Mouse (Mus musculus) forebrain, postnatal 0 days (tissue): ENCODE data around the gene Ubac2. TPM values are rescaled to one million over a fixed set of nuclear protein-coding genes. Genes with fewer than 3 reads are reported as not detected.

ENCODE experiments used
- ATAC-seq: fragments of 200-750 bp; cut with Nextera tagmentation; 2 replicates; pipeline ENCODE4 v1.8.0; 2017; ENCODE audit warnings: mild to moderate bottlenecking, moderate library complexity
- DNase-seq: peaks from one replicate; pipeline ENCODE4 v3.0.0-alpha.2; 2015
- H3K27ac ChIP-seq: fragments of 300-500 bp; sonication (generic); 2 replicates; pipeline ENCODE4 v1.5.1; 2014; ENCODE audit warnings: low read depth, mild to moderate bottlenecking, antibody characterized with exemption, low read length, moderate library complexity, mixed read lengths
- H3K27me3 ChIP-seq: fragments of 300-500 bp; sonication (generic); 2 replicates; pipeline ENCODE4 v1.6.1; 2014; ENCODE audit warnings: mild to moderate bottlenecking, low read length, mixed read lengths; ENCODE audit not compliant: insufficient read depth
- H3K36me3 ChIP-seq: fragments of 300-500 bp; sonication (generic); 2 replicates; pipeline ENCODE4 v1.6.1; 2014; ENCODE audit warnings: mild to moderate bottlenecking, moderate library complexity; ENCODE audit not compliant: insufficient read depth
- H3K4me1 ChIP-seq: fragments of 300-500 bp; sonication (generic); 2 replicates; pipeline ENCODE4 v1.6.1; 2014; ENCODE audit warnings: antibody characterized with exemption; ENCODE audit not compliant: insufficient read depth
- H3K4me2 ChIP-seq: fragments of 300-500 bp; sonication (generic); 2 replicates; pipeline ENCODE4 v1.6.1; 2014; ENCODE audit warnings: low read depth, mild to moderate bottlenecking, moderate library complexity
- H3K4me3 ChIP-seq: fragments of 300-500 bp; sonication (generic); 2 replicates; pipeline ENCODE4 v1.5.1; 2014; ENCODE audit warnings: low read depth, low read length, mixed read lengths
- H3K9ac ChIP-seq: fragments of 300-500 bp; sonication (generic); 2 replicates; pipeline ENCODE4 v1.6.1; 2014; ENCODE audit warnings: mild to moderate bottlenecking
- H3K9me3 ChIP-seq: fragments of 300-500 bp; sonication (generic); 2 replicates; pipeline ENCODE4 v1.6.1; 2016; ENCODE audit warnings: low read length
- CTCF ChIP-seq: sonication (generic); IDR thresholded peaks from 2 replicates; pipeline ENCODE4 v1.5.1; 2016; ENCODE audit warnings: antibody characterized with exemption, control low read depth, low read depth
- WGBS: fragments of 180-500 bp; shearing (Covaris S2); extraction: QIAGEN DNeasy Blood & Tissue Kit; methylation state at CpG from one replicate; pipeline ENCODE4 v1.1.7; 2014; 5-methylcytosine and 5-hydroxymethylcytosine counted together
- polyA plus RNA-seq: library from polyadenylated mRNA; unstranded; fragments of >200 nt; fragmentation: Nextera tagmentation; extraction: Ambion mirVana; gene quantifications from 2 replicates; pipeline ENCODE4 v1.2.1, GENCODE M21; 2015
- total RNA-seq: library from RNA; depleted of rRNA; stranded (reverse); fragments of >200 nt; gene quantifications from 2 replicates; pipeline ENCODE4 v1.2.3, GENCODE M21; 2014

Ubac2 gene
- total and polyA plus RNA-seq, 2 experiments from 2014 or later: 41.9 to 52.6 TPM

DNA sequence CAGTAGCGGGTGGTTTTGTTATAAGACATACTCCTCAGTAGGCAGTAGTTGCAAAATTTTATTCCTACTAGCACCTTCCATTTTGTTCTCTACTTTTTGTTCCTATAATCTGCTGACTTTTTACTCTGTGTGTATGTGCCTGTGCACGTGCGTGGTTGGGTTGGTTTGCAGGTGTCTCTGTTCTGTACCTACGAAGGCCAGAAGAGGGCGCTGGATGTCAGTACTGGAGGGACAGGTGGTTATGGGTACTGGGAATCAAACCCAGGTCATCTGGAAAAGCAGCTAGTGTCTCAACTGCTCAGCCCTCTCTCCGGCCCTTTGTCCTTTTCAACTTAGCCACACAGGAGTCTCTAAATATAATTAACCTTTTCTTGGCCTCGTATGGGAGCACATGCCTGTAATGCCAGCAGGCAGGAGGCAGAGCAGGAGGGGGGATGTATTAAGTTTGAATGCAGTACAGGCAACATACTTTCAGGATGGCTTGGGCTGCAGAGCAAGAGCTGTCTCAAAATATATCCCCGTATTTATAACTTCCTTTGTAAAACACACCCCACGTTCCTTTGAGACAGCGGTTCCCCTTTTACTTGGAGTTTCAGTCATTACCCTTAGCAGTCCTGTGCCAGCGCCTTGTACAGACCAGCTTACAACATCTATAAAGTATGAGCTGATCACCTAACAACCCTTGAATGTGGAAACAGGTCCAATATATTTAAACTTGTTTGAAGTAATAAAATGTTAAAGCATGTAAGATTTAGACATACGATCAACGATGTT is 160.6 kb downstream of the Ubac2 start:
- H3K27ac ChIP-seq: no peak overlapping the region
- H3K4me1 ChIP-seq: no peaks in the 10 kb centered on the region
- no peaks in the 10 kb centered on the region for H3K9me3 ChIP-seq
- ATAC-seq (no peak), DNase-seq (no peak)
- H3K9ac ChIP-seq: no peak overlapping the region
- WGBS: 91% methylated on average over 13 of the region's 13 CpGs
- no peaks in the 10 kb centered on the region for H3K27me3 ChIP-seq
- H3K36me3 ChIP-seq: no peaks in the 10 kb centered on the region
- no peak for TF ChIP-seq CTCF
- H3K4me2 ChIP-seq: no peak overlapping the region
- no peak overlapping the region for H3K4me3 ChIP-seq

GRCm38 (mm10) chr14:122041413-122041825 is 163.0 kb downstream of the Ubac2 start:
- DNase-seq (no peak), ATAC-seq (no peak)
- no peak overlapping the region for H3K4me2 ChIP-seq
- no peak overlapping the region for H3K9ac ChIP-seq
- H3K9me3 ChIP-seq: no peaks in the 10 kb centered on the region
- TF ChIP-seq CTCF: no peak
- WGBS: 84% methylated on average over 3 of the region's 3 CpGs
- no peak overlapping the region for H3K27ac ChIP-seq
- H3K4me1 ChIP-seq: no peaks in the 10 kb centered on the region
- no peaks in the 10 kb centered on the region for H3K36me3 ChIP-seq
- H3K27me3 ChIP-seq: no peaks in the 10 kb centered on the region
- H3K4me3 ChIP-seq: no peak overlapping the region

GRCm38 (mm10) chr14:122042142-122042694 is 163.8 kb downstream of the Ubac2 start:
- no peaks in the 10 kb centered on the region for H3K27me3 ChIP-seq
- H3K9me3 ChIP-seq: no peaks in the 10 kb centered on the region
- 87% methylated on average over 8 of the region's 8 CpGs for WGBS
- H3K4me3 ChIP-seq: no peak overlapping the region
- H3K4me2 ChIP-seq: no peak overlapping the region
- TF ChIP-seq CTCF: no peak
- DNase-seq (no peak), ATAC-seq (no peak)
- H3K27ac ChIP-seq: no peak overlapping the region
- no peaks in the 10 kb centered on the region for H3K36me3 ChIP-seq
- no peak overlapping the region for H3K9ac ChIP-seq
- no peaks in the 10 kb centered on the region for H3K4me1 ChIP-seq

GRCm38 (mm10) chr14:122047784-122048183 is 169.4 kb downstream of the Ubac2 start:
- Histone ChIP-seq H3K4me1 (no peaks in the 10 kb centered on the region), H3K9me3 (no peaks in the 10 kb centered on the region), H3K9ac (no peak overlapping the region), H3K36me3 (no peaks in the 10 kb centered on the region), H3K4me3 (no peak overlapping the region), H3K27me3 (no peaks in the 10 kb centered on the region), H3K27ac (no peak overlapping the region), H3K4me2 (no peak overlapping the region)
- no peak for TF ChIP-seq CTCF
- ATAC-seq (no peak), DNase-seq (no peak)
- 91% methylated on average over 8 of the region's 8 CpGs for WGBS

- Histone ChIP-seq H3K9ac (no peak overlapping the region), H3K27me3 (no peaks in the 10 kb centered on the region), H3K9me3 (no peaks in the 10 kb centered on the region), H3K4me2 (no peak overlapping the region), H3K36me3 (no peaks in the 10 kb centered on the region), H3K4me1 (no peaks in the 10 kb centered on the region), H3K27ac (no peak overlapping the region), H3K4me3 (no peak overlapping the region)
- DNase-seq: no peak
- 84% methylated on average over 9 of the region's 9 CpGs for WGBS
- no peak for TF ChIP-seq CTCF
- ATAC-seq: no peak
Measured at GRCm38 (mm10) chr14:122048816-122049215, 170.4 kb downstream of the Ubac2 start.

- no peaks in the 10 kb centered on the region for H3K36me3 ChIP-seq
- no peak for TF ChIP-seq CTCF
- ATAC-seq (no peak), DNase-seq (no peak)
- H3K9me3 ChIP-seq: no peaks in the 10 kb centered on the region
- WGBS: 86% methylated on average over 9 of the region's 9 CpGs
- H3K27ac ChIP-seq: no peak overlapping the region
- H3K27me3 ChIP-seq: no peaks in the 10 kb centered on the region
- H3K4me3 ChIP-seq: no peak overlapping the region
- H3K4me1 ChIP-seq: no peaks in the 10 kb centered on the region
- H3K9ac ChIP-seq: no peak overlapping the region
- no peak overlapping the region for H3K4me2 ChIP-seq
Measured at GRCm38 (mm10) chr14:122052896-122053635, 174.6 kb downstream of the Ubac2 start.

DNA sequence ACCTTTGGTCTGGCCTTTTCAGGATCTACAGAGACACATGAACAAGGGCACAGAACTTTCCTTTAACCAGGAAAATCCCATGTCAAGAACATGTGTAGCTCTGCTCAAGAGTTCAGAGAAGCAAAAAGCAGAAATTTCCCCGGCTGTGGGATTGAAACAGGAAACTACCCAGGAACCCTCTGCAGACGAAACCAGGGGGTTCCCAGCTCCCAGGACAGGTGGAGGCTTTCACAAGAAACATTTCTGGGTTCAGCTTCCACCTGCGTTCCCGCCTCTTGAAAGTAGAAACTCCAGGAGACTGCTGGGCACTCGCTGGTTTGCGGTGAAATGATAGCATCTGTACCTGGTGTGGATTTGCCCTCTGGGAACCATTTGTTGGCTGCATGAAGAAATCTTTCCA is 178.5 kb downstream of the Ubac2 start:
- TF ChIP-seq CTCF: no peak
- ATAC-seq: no peak
- no peak overlapping the region for H3K27ac ChIP-seq
- H3K4me1 ChIP-seq: no peaks in the 10 kb centered on the region
- no peak for DNase-seq
- no peaks in the 10 kb centered on the region for H3K9me3 ChIP-seq
- WGBS: 83% methylated on average over 6 of the region's 6 CpGs
- H3K4me3 ChIP-seq: no peak overlapping the region
- H3K27me3 ChIP-seq: no peaks in the 10 kb centered on the region
- no peak overlapping the region for H3K9ac ChIP-seq
- no peak overlapping the region for H3K4me2 ChIP-seq
- no peaks in the 10 kb centered on the region for H3K36me3 ChIP-seq
